Mouse (Mus musculus): ENCODE data around the gene Errfi1. TPM values are rescaled to one million over a fixed set of nuclear protein-coding genes. Genes with fewer than 3 reads are reported as not detected.
A peak's percentile ranks its signal among the peaks of the same experiment; 100 is the strongest.

Errfi1 gene
- polyA plus RNA-seq, 1 experiment from 2014 or later, result 164 TPM

DNA sequence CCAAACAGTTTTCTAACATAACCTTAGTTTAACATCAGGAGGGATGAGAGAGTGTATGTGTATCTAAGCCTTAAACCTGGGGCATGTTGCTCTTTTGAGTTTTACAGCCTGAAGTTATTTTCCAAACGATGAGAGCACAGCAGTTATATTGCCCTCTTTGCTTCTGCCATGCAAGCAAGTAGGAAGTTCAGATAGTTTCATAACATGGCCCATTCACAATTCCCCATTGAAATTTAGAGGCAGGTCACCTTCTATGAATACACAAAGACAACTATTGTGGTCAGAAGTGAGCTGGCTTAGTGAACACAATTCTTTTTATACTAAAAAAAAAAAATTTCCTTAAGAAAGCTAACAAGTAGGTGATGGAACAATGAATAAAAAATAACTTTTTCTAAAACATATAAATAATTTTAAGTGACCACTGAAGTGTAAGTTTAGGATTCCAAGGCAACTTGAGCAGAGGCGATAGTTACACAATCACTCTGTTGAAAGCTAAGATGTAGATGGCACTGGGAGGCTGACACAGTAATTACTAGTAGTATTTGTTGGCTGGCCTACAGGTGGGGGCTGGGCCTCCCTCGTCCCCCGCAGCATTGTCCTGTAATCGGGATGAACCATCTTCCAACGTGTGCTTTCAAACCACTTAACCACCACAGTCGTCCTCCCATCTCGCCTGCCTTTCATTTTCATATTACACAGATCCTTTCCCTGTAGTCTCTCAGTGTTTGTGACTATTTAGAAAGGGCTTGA, 9.1 kb downstream of the Errfi1 start:
- no peak for ATAC-seq

DNA sequence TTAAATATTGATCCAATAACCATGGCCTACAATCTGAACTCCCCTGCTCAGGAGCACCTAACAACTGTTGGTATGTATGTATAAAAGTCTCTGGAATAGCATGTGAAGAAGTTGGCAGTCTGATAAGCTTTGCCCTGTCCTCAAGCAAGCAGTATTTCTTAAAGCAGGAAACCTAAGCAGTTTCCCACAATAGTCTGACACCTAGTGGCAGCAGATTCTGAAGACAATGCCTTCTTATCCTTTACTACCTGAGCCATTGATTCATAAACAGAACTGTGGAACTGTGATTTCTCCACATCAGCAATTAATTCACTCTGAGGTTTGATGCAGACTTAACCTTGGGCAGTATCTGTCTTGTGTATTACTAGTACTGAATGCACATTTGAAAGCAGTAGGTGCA, 11.7 kb downstream of the Errfi1 start:
- in situ Hi-C loops (cut with MboI; ENCODE audit: low pct_unique_long_range_greater_than_20kb), result no loop called here
- TF ChIP-seq CTCF (IDR thresholded peaks at IDR 0.05), result no peak
- DNase-seq (ENCODE audit: low read depth, low spot score) (no peak), ATAC-seq (no peak)
- ChIA-PET CTCF (interaction anchor here (4.7 kb wide), 1 partner anchor 9 kb away, joined by 24 read pairs; no protein-coding TSS in a partner anchor), POLR2A (interaction anchor here (8.3 kb wide), 1 partner anchor 7 kb away, joined by 105 read pairs; no protein-coding TSS in a partner anchor)
- H3K27me3 ChIP-seq, result no peaks in the 10 kb centered on the region

More for the DNA sequence above, 9.1 kb downstream of the Errfi1 start:
- ChIA-PET POLR2A (interaction anchor here (1.5 kb wide), 1 partner anchor 9 kb away, joined by 3 read pairs; no protein-coding TSS in a partner anchor), CTCF (interaction anchor here (0.8 kb wide), 1 partner anchor 13 kb away, joined by 3 read pairs; no protein-coding TSS in a partner anchor)
- in situ Hi-C loops (cut with MboI; ENCODE audit: low pct_unique_long_range_greater_than_20kb), result no loop called here
- TF ChIP-seq CTCF (IDR thresholded peaks at IDR 0.05), result no peak
- DNase-seq (ENCODE audit: low read depth, low spot score), result no peak
- no peaks in the 10 kb centered on the region for H3K27me3 ChIP-seq

DNA sequence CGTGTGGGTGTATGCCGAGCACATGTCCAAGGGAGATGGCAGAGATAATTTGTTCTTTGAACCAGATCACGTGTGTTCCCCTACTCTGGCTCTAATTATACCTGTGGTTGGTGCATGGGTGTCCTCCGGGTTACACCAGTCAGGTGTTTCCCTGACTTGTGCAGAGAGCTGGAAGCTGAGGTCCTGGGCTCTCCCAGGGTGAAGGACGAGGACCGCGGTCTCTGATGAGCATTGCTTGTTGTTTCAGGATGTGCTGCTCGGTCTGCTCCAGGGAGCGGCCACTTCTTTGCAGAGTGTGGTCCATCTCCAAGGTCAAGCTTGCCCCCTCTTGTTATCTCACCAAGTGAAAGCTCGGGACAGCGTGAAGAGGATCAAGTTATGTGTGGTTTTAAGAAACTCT, 12.3 kb downstream of the Errfi1 start:
- DNase-seq (ENCODE audit: low read depth, low spot score) (no peak), ATAC-seq (no peak)
- CTCF ChIA-PET, result interaction anchor here (2.5 to 4.7 kb wide), 2 partner anchors 10 to 36 kb away, joined by 11 to 24 read pairs; no protein-coding TSS in a partner anchor
- no peaks in the 10 kb centered on the region for H3K27me3 ChIP-seq
- in situ Hi-C loops (cut with MboI; ENCODE audit: low pct_unique_long_range_greater_than_20kb), result no loop called here
- TF ChIP-seq CTCF (IDR thresholded peaks at IDR 0.05), result no peak
- POLR2A ChIA-PET, result interaction anchor here (0.9 to 8.3 kb wide), 2 partner anchors 8 to 68 kb away, joined by 3 to 105 read pairs; no protein-coding TSS in a partner anchor

DNA sequence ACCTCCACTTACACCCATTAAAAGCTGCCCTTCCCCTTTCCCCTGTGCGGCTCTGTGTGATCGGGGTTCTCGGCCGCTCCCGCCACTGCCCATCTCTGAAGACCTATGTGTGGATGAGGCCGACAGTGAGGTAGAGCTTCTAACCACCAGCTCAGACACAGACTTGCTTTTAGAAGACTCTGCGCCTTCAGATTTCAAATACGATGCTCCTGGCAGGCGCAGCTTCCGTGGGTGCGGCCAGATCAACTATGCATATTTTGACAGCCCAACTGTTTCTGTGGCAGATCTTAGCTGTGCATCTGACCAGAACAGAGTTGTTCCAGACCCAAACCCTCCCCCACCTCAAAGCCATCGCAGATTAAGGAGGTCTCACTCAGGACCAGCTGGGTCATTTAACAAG, 12.8 kb downstream of the Errfi1 start:
- no peaks in the 10 kb centered on the region for H3K27me3 ChIP-seq
- ChIA-PET POLR2A (interaction anchor here (0.9 to 8.3 kb wide), 2 partner anchors 9 to 68 kb away, joined by 3 to 105 read pairs; no protein-coding TSS in a partner anchor), CTCF (interaction anchor here (2.5 to 4.7 kb wide), 2 partner anchors 10 to 36 kb away, joined by 11 to 24 read pairs; no protein-coding TSS in a partner anchor)
- in situ Hi-C loops (cut with MboI; ENCODE audit: low pct_unique_long_range_greater_than_20kb), result no loop called here
- no peak for DNase-seq (ENCODE audit: low read depth, low spot score)
- TF ChIP-seq CTCF (IDR thresholded peaks at IDR 0.05), result no peak
- no peak for ATAC-seq

DNA sequence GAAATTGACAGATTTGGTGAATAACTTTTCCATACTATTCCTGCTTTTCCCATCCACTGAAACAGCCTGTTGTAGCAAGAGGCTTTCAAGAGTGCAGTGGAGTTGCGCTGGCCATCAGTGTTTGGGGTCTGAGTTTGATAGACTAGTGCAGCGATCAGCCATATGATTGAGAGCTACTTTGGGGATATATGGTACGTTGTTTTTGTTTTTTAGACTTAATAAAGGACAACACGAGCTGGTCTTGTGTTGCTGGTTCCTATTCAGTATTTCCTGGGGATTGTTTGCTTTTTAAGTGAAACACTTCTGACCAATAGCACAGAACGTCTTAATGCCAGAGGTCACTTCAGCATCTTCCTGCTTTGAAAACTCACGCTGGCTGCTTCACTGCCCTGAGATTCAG, 14.4 kb downstream of the Errfi1 start:
- no peak for TF ChIP-seq CTCF (IDR thresholded peaks at IDR 0.05)
- CTCF ChIA-PET, result interaction anchor here (2.5 to 4.7 kb wide), 2 partner anchors 12 to 34 kb away, joined by 11 to 24 read pairs; no protein-coding TSS in a partner anchor

DNA sequence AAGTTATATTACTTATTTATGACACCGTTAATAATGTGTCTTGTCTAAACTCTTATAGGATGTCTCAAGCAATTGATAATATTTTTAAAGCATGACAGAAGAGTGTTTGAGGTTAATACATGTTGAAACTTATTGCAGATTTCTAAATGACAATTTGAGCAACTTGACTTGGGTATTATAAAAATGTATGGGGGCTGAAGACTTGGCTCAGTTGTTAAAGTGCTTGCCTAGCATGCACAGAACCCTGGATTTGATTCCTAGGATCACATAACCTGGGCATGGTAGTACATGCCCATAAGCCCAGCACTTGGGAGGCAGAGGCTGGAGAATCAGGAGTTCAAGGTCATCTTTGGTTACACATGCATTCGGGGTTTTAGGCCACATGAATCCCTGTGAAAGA, 15.1 kb downstream of the Errfi1 start:
- in situ Hi-C loops (cut with MboI; ENCODE audit: low pct_unique_long_range_greater_than_20kb), result no loop called here
- DNase-seq (ENCODE audit: low read depth, low spot score), result no peak
- no peak for ATAC-seq
- CTCF ChIA-PET, result interaction anchor here (4.7 kb wide), 1 partner anchor 13 kb away, joined by 24 read pairs; no protein-coding TSS in a partner anchor
- no peaks in the 10 kb centered on the region for H3K27me3 ChIP-seq
- POLR2A ChIA-PET, result interaction anchor here (8.3 kb wide), 1 partner anchor 11 kb away, joined by 105 read pairs; no protein-coding TSS in a partner anchor
- no peak for TF ChIP-seq CTCF (IDR thresholded peaks at IDR 0.05)

More for the DNA sequence above, 14.4 kb downstream of the Errfi1 start:
- no peak for ATAC-seq
- in situ Hi-C loops (cut with MboI; ENCODE audit: low pct_unique_long_range_greater_than_20kb), result no loop called here
- H3K27me3 ChIP-seq, result no peaks in the 10 kb centered on the region
- POLR2A ChIA-PET, result interaction anchor here (8.3 kb wide), 1 partner anchor 10 kb away, joined by 105 read pairs; no protein-coding TSS in a partner anchor
- DNase-seq (ENCODE audit: low read depth, low spot score), result no peak

DNA sequence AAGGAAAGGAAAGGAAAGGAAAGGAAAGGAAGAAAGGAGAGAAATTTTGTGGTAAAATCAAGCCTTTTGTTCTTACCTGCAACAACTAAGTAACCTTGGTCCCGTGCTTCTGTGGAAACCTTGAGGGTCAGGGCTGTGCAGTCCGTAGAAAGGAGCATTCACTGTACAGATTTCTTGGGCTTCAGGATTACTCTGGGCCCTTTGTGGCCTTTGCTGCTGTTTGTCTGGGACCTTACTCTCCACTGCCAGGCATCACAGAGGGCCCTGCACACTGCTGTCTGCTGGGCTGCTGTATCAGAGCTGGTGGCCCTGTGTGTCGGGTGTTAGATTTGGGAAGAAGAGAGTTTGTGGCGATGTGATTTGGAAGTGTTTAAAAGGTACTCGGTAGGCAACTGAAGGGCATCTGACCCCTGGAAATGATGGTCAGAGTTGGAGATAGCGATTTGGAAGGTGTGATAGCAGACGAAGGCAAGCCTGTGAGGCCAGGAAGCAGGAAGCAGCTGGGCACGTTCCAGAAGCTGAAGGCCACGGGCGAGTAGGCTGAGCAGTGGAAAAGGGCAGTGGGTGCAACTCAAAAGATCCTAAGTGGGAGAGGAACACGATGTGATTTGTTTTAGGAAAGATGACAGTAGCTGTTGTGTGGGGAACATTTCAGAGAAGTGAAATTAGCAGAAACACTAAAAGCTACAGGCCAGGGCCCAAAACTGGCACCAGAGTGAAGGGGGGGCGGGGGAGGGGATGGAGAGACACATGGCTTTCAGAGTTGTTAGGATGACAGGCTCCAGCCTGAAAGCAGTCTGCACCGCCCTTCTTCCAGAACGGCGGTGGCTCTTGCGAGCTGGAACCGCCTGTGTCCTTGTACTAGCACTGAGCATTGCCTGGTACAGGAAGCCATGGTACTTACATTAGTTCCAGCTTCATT, 15.8 kb downstream of the Errfi1 start:
- H3K27me3 ChIP-seq, result no peaks in the 10 kb centered on the region
- CTCF ChIA-PET, result interaction anchor here (1.2 to 1.5 kb wide), 2 partner anchors 12 to 33 kb away, joined by 3 read pairs; no protein-coding TSS in a partner anchor
- in situ Hi-C loops (cut with MboI; ENCODE audit: low pct_unique_long_range_greater_than_20kb), result no loop called here
- POLR2A ChIA-PET, result interaction anchor here (8.3 kb wide), 1 partner anchor 12 kb away, joined by 105 read pairs; no protein-coding TSS in a partner anchor
- no peak for DNase-seq (ENCODE audit: low read depth, low spot score)
- ATAC-seq, result no peak
- no peak for TF ChIP-seq CTCF (IDR thresholded peaks at IDR 0.05)

DNA sequence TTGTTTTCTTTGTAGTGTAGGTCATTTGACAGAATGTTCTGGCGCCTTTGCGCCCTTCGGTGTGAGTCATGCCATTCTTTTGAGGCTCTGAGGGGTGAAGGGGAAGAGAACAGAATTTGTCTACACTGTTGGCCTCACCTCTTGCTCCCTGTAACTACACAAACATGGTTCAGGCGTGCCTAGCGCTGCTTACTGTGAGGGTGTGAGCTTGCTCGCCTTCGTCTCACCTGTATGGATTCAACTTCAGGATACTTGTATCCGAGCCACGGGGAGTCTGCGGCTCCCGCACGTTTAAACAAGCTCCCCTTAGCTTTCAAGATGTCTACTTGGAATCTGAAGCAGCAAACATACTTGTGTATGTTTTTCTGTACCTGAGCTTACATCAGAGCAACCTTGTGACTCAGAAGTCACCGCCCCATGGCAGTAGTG, 17.3 kb downstream of the Errfi1 start:
- ChIA-PET CTCF (interaction anchor here (0.8 to 1.8 kb wide), 7 partner anchors 10 to 179 kb away, joined by 3 to 4 read pairs (median 3); no protein-coding TSS in a partner anchor), POLR2A (interaction anchor here (0.9 to 8.3 kb wide), 4 partner anchors 8 to 164 kb away, joined by 3 to 105 read pairs (median 4); no protein-coding TSS in a partner anchor)
- H3K27me3 ChIP-seq, result no peaks in the 10 kb centered on the region
- peak; percentile 63 for DNase-seq (ENCODE audit: low read depth, low spot score)
- ATAC-seq, result peak; percentile 41
- in situ Hi-C loops (cut with MboI; ENCODE audit: low pct_unique_long_range_greater_than_20kb), result no loop called here
- TF ChIP-seq CTCF (IDR thresholded peaks at IDR 0.05), result no peak

DNA sequence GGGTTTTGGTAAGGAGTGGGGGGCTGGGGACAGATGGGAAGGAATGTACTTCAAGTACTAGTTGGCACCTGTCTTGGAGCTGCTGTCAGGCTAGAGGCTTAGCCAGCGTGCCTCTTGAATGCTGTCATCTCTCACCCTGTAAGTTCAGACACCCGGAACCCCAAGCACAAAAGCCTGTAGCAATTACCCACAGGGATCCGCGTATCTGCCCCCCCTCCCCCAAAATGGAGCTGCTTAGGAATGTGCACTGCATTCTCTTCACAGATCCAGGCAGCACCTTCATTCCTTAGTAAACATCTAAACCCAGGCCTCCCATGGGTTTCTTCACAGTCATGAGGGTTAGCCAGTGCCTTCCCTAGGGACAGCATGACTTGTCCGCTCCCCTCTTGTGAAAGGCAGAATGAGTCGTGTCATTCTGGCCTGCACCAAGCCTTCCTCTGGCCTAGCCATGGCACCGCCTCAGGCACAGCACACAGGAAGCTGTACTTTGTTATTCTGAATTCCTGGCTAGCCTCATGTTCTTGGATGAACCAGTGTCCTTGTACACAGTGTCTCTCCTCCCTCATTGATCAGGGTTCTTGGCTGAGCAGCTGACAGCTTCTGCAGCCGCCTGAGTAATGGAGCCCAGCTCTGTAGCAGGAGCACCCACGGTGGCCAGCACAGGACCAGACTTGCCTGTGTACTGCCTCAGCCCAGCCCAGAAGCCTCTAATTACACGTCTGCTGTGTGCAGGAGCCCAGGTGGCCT, 17.8 kb downstream of the Errfi1 start:
- POLR2A ChIA-PET, result interaction anchor here (1.0 to 8.3 kb wide), 5 partner anchors 8 to 164 kb away, joined by 3 to 105 read pairs (median 3); no protein-coding TSS in a partner anchor
- ATAC-seq (peak; percentile 81), DNase-seq (ENCODE audit: low read depth, low spot score) (peak; percentile 91)
- CTCF ChIA-PET, result interaction anchor here (0.8 to 1.8 kb wide), 5 partner anchors 11 to 180 kb away, joined by 3 to 4 read pairs (median 3); no protein-coding TSS in a partner anchor
- no peaks in the 10 kb centered on the region for H3K27me3 ChIP-seq
- TF ChIP-seq CTCF (IDR thresholded peaks at IDR 0.05), result no peak
- in situ Hi-C loops (cut with MboI; ENCODE audit: low pct_unique_long_range_greater_than_20kb), result no loop called here
